Mouse (Mus musculus) adrenal gland, postnatal 25 days (tissue): ENCODE measurements around the gene Camk2n1. TPM values are rescaled to one million over a fixed set of nuclear protein-coding genes. Genes with fewer than 3 reads are reported as not detected.
A peak's percentile ranks its signal among the peaks of the same experiment; 100 is the strongest.

ENCODE experiments used
- DNase-seq: peaks from one replicate; pipeline ENCODE4 v3.0.0; 2021; ENCODE audit warnings: mixed read lengths
- total RNA-seq: library from RNA; stranded (reverse); gene quantifications from 2 replicates; pipeline ENCODE4 v1.2.3, GENCODE M21; 2021

Gene Camk2n1
- total RNA-seq, 1 experiment from 2014 or later: 26.3 TPM

GRCm38 (mm10) chr4:138465446-138465845 lies 11.3 kb downstream of the Camk2n1 start:
- DNase-seq: no peak

GRCm38 (mm10) chr4:138466690-138467089 lies 12.6 kb downstream of the Camk2n1 start:
- no peak for DNase-seq

- DNase-seq: no peak
Measured at GRCm38 (mm10) chr4:138467451-138467850, 13.3 kb downstream of the Camk2n1 start.

- DNase-seq: no peak
Measured at GRCm38 (mm10) chr4:138469080-138469479, 15.0 kb downstream of the Camk2n1 start.

- no peak for DNase-seq
Measured at GRCm38 (mm10) chr4:138471241-138471640, 17.1 kb downstream of the Camk2n1 start.

GRCm38 (mm10) chr4:138479595-138479994 lies 25.5 kb downstream of the Camk2n1 start:
- no peak for DNase-seq

- no peak for DNase-seq
Measured at GRCm38 (mm10) chr4:138480962-138481361, 26.8 kb downstream of the Camk2n1 start.

- DNase-seq: no peak
Measured at GRCm38 (mm10) chr4:138482721-138483120, 28.6 kb downstream of the Camk2n1 start.

GRCm38 (mm10) chr4:138488241-138488640 lies 34.1 kb downstream of the Camk2n1 start:
- no peak for DNase-seq

- DNase-seq: no peak
Measured at GRCm38 (mm10) chr4:138491088-138491487, 37.0 kb downstream of the Camk2n1 start.

GRCm38 (mm10) chr4:138493161-138494001 lies 39.3 kb downstream of the Camk2n1 start:
- DNase-seq: peak; percentile 65

GRCm38 (mm10) chr4:138494905-138495304 lies 40.8 kb downstream of the Camk2n1 start:
- no peak for DNase-seq

- DNase-seq: no peak
Measured at GRCm38 (mm10) chr4:138495775-138496174, 41.7 kb downstream of the Camk2n1 start.

GRCm38 (mm10) chr4:138496746-138497520 lies 42.8 kb downstream of the Camk2n1 start:
- no peak for DNase-seq

GRCm38 (mm10) chr4:138499856-138500645 lies 45.9 kb downstream of the Camk2n1 start:
- DNase-seq: no peak

GRCm38 (mm10) chr4:138501048-138501447 lies 46.9 kb downstream of the Camk2n1 start:
- DNase-seq: no peak

- no peak for DNase-seq
Measured at GRCm38 (mm10) chr4:138504632-138505101, 50.6 kb downstream of the Camk2n1 start.

- DNase-seq: peak; percentile 53
Measured at GRCm38 (mm10) chr4:138505171-138505870, 51.2 kb downstream of the Camk2n1 start.

GRCm38 (mm10) chr4:138507903-138508302 lies 53.8 kb downstream of the Camk2n1 start:
- no peak for DNase-seq
